Mouse (Mus musculus): ENCODE results near the gene Gm45713.

- TF ChIP-seq CTCF (IDR thresholded peaks at IDR 0.05; ENCODE audit: borderline replicate concordance, insufficient read depth, low read depth, low read length) = peak; percentile 92
- TF ChIP-seq POLR2A (IDR thresholded peaks at IDR 0.05; ENCODE audit: borderline replicate concordance, insufficient read depth, low read length) = no peak
These were observed at the start of gene Gm45713, which contains the start of gene Flt3l for GRCm38 (mm10) chr7:45135993-45136567.
